Mouse (Mus musculus): ENCODE measurements at regions not wholly inside any gene's neighbourhood (a gene's known extent, or its start where the extent isn't known, plus 50 kb on each side); places are given as distances from the start of the nearest gene placed in this dataset.

GRCm38 (mm10) chr10:96399636-96400400 is 217.0 kb upstream of the Btg1 start:
- no peak for ATAC-seq (ENCODE audit: low FRiP score, low TSS enrichment)
- no peak overlapping the region for H3K4me2 ChIP-seq (replicated peaks; ENCODE audit: low read depth)
- no peak overlapping the region for H3K27ac ChIP-seq (replicated peaks)
- no peak for DNase-seq (ENCODE audit: low spot score)
- TF ChIP-seq EP300 (optimal IDR thresholded peaks at IDR 0.05) (no peak), CTCF (IDR thresholded peaks at IDR 0.05; ENCODE audit: low read depth) (no peak)
- 65% methylated on average over 8 of the region's 8 CpGs for WGBS
- no peaks in the 10 kb centered on the region for H3K27me3 ChIP-seq (ENCODE audit: control insufficient read depth, insufficient read depth, low read length)
- H3K36me3 ChIP-seq (ENCODE audit: control insufficient read depth, insufficient read depth, low read length): no peaks in the 10 kb centered on the region
- H3K9me3 ChIP-seq (ENCODE audit: control insufficient read depth, low read length): no peaks in the 10 kb centered on the region
- no peak overlapping the region for H3K9ac ChIP-seq (ENCODE audit: low read length)
- no peak overlapping the region for H3K4me3 ChIP-seq (ENCODE audit: low read depth, low read length)
- no peaks in the 10 kb centered on the region for H3K4me1 ChIP-seq (replicated peaks; ENCODE audit: control insufficient read depth, insufficient read depth)

- 78% methylated on average over 6 of the region's 6 CpGs for WGBS
- Histone ChIP-seq H3K9me3 (ENCODE audit: control insufficient read depth, low read length) (no peaks in the 10 kb centered on the region), H3K4me1 (replicated peaks; ENCODE audit: control insufficient read depth, insufficient read depth) (no peaks in the 10 kb centered on the region), H3K27me3 (ENCODE audit: control insufficient read depth, insufficient read depth, low read length) (no peaks in the 10 kb centered on the region), H3K27ac (replicated peaks) (no peak overlapping the region), H3K4me2 (replicated peaks; ENCODE audit: low read depth) (no peak overlapping the region), H3K9ac (ENCODE audit: low read length) (no peak overlapping the region), H3K36me3 (ENCODE audit: control insufficient read depth, insufficient read depth, low read length) (no peaks in the 10 kb centered on the region), H3K4me3 (ENCODE audit: low read depth, low read length) (no peak overlapping the region)
- ATAC-seq (ENCODE audit: low FRiP score, low TSS enrichment) (no peak), DNase-seq (ENCODE audit: low spot score) (no peak)
- TF ChIP-seq EP300 (optimal IDR thresholded peaks at IDR 0.05) (no peak), CTCF (IDR thresholded peaks at IDR 0.05; ENCODE audit: low read depth) (no peak)
These were observed 216.0 kb upstream of the Btg1 start for GRCm38 (mm10) chr10:96400793-96401192.

GRCm38 (mm10) chr10:96406306-96406705 is 210.5 kb upstream of the Btg1 start:
- H3K9ac ChIP-seq (ENCODE audit: low read length): no peak overlapping the region
- ATAC-seq (ENCODE audit: low FRiP score, low TSS enrichment) (no peak), DNase-seq (ENCODE audit: low spot score) (no peak)
- WGBS: 60% methylated on average over 5 of the region's 5 CpGs
- no peak overlapping the region for H3K27ac ChIP-seq (replicated peaks)
- H3K4me1 ChIP-seq (replicated peaks; ENCODE audit: control insufficient read depth, insufficient read depth): no peaks in the 10 kb centered on the region
- H3K4me3 ChIP-seq (ENCODE audit: low read depth, low read length): no peak overlapping the region
- no peaks in the 10 kb centered on the region for H3K9me3 ChIP-seq (ENCODE audit: control insufficient read depth, low read length)
- TF ChIP-seq CTCF (IDR thresholded peaks at IDR 0.05; ENCODE audit: low read depth) (no peak), EP300 (optimal IDR thresholded peaks at IDR 0.05) (no peak)
- H3K36me3 ChIP-seq (ENCODE audit: control insufficient read depth, insufficient read depth, low read length): no peaks in the 10 kb centered on the region
- H3K27me3 ChIP-seq (ENCODE audit: control insufficient read depth, insufficient read depth, low read length): no peaks in the 10 kb centered on the region
- H3K4me2 ChIP-seq (replicated peaks; ENCODE audit: low read depth): no peak overlapping the region

GRCm38 (mm10) chr10:96407846-96408245 is 209.0 kb upstream of the Btg1 start:
- H3K4me3 ChIP-seq (ENCODE audit: low read depth, low read length): no peak overlapping the region
- no peak overlapping the region for H3K4me2 ChIP-seq (replicated peaks; ENCODE audit: low read depth)
- no peak for DNase-seq (ENCODE audit: low spot score)
- no peak overlapping the region for H3K27ac ChIP-seq (replicated peaks)
- no peak for ATAC-seq (ENCODE audit: low FRiP score, low TSS enrichment)
- no peaks in the 10 kb centered on the region for H3K9me3 ChIP-seq (ENCODE audit: control insufficient read depth, low read length)
- WGBS: 65% methylated on average over 3 of the region's 3 CpGs
- no peak overlapping the region for H3K9ac ChIP-seq (ENCODE audit: low read length)
- H3K27me3 ChIP-seq (ENCODE audit: control insufficient read depth, insufficient read depth, low read length): no peaks in the 10 kb centered on the region
- no peaks in the 10 kb centered on the region for H3K4me1 ChIP-seq (replicated peaks; ENCODE audit: control insufficient read depth, insufficient read depth)
- H3K36me3 ChIP-seq (ENCODE audit: control insufficient read depth, insufficient read depth, low read length): no peaks in the 10 kb centered on the region
- TF ChIP-seq CTCF (IDR thresholded peaks at IDR 0.05; ENCODE audit: low read depth): no peak
- no peak for TF ChIP-seq EP300 (optimal IDR thresholded peaks at IDR 0.05)

GRCm38 (mm10) chr10:96408250-96408649 is 208.6 kb upstream of the Btg1 start:
- 64% methylated on average over 2 of the region's 2 CpGs for WGBS
- TF ChIP-seq CTCF (IDR thresholded peaks at IDR 0.05; ENCODE audit: low read depth) (no peak), EP300 (optimal IDR thresholded peaks at IDR 0.05) (no peak)
- Histone ChIP-seq H3K27me3 (ENCODE audit: control insufficient read depth, insufficient read depth, low read length) (no peaks in the 10 kb centered on the region), H3K4me1 (replicated peaks; ENCODE audit: control insufficient read depth, insufficient read depth) (no peaks in the 10 kb centered on the region), H3K9me3 (ENCODE audit: control insufficient read depth, low read length) (no peaks in the 10 kb centered on the region), H3K27ac (replicated peaks) (no peak overlapping the region), H3K4me2 (replicated peaks; ENCODE audit: low read depth) (no peak overlapping the region), H3K9ac (ENCODE audit: low read length) (no peak overlapping the region), H3K4me3 (ENCODE audit: low read depth, low read length) (no peak overlapping the region), H3K36me3 (ENCODE audit: control insufficient read depth, insufficient read depth, low read length) (no peaks in the 10 kb centered on the region)
- no peak for DNase-seq (ENCODE audit: low spot score)
- ATAC-seq (ENCODE audit: low FRiP score, low TSS enrichment): no peak

GRCm38 (mm10) chr10:96410028-96410427 is 206.8 kb upstream of the Btg1 start:
- ATAC-seq (ENCODE audit: low FRiP score, low TSS enrichment): no peak
- WGBS: 51% methylated on average over 6 of the region's 6 CpGs

More at GRCm38 (mm10) chr10:96410028-96410427, 206.8 kb upstream of the Btg1 start:
- no peak for DNase-seq (ENCODE audit: low spot score)
- TF ChIP-seq CTCF (IDR thresholded peaks at IDR 0.05; ENCODE audit: low read depth) (no peak), EP300 (optimal IDR thresholded peaks at IDR 0.05) (no peak)
- H3K9me3 ChIP-seq (ENCODE audit: control insufficient read depth, low read length): no peaks in the 10 kb centered on the region
- no peaks in the 10 kb centered on the region for H3K36me3 ChIP-seq (ENCODE audit: control insufficient read depth, insufficient read depth, low read length)
- no peak overlapping the region for H3K4me3 ChIP-seq (ENCODE audit: low read depth, low read length)
- no peaks in the 10 kb centered on the region for H3K27me3 ChIP-seq (ENCODE audit: control insufficient read depth, insufficient read depth, low read length)
- no peak overlapping the region for H3K9ac ChIP-seq (ENCODE audit: low read length)
- no peak overlapping the region for H3K27ac ChIP-seq (replicated peaks)
- no peaks in the 10 kb centered on the region for H3K4me1 ChIP-seq (replicated peaks; ENCODE audit: control insufficient read depth, insufficient read depth)
- H3K4me2 ChIP-seq (replicated peaks; ENCODE audit: low read depth): no peak overlapping the region

Data from stomach, postnatal 0 days (tissue).